Mouse (Mus musculus): ENCODE results near the gene Syt7. TPM values are rescaled to one million over a fixed set of nuclear protein-coding genes. Genes with fewer than 3 reads are reported as not detected.

Syt7 gene
- polyA plus RNA-seq, 1 experiment from 2014 or later = 0.96 TPM

GRCm38 (mm10) chr19:10356845-10357503, 31.9 kb upstream of the Syt7 start:
- Histone ChIP-seq H3K27me3 (ENCODE audit: insufficient read depth, low read length) (peaks cover 9% of the 10 kb centered on the region), H3K4me3 (ENCODE audit: low read length) (no peak overlapping the region), H3K4me1 (ENCODE audit: insufficient read depth, low read length) (peaks cover 5% of the 10 kb centered on the region; the same call in 1 of the 2 replicates), H3K36me3 (ENCODE audit: insufficient read depth, low read length) (no peaks in the 10 kb centered on the region), H3K9ac (replicated peaks; ENCODE audit: low read length) (no peak overlapping the region), H3K27ac (ENCODE audit: low read length) (no peak overlapping the region), H3K4me2 (replicated peaks; ENCODE audit: low read depth, low read length) (no peak overlapping the region), H3K9me3 (ENCODE audit: low read length) (no peaks in the 10 kb centered on the region)
- ATAC-seq (ENCODE audit: low FRiP score, low TSS enrichment) = peak; percentile 63; the same call in 1 of the 2 replicates
- WGBS = 12% methylated on average over 12 of the region's 12 CpGs

- H3K4me3 ChIP-seq (ENCODE audit: low read length) = no peak overlapping the region
- no peaks in the 10 kb centered on the region for H3K9me3 ChIP-seq (ENCODE audit: low read length)
- peaks cover 19% of the 10 kb centered on the region for H3K4me1 ChIP-seq (ENCODE audit: insufficient read depth, low read length)
- H3K4me2 ChIP-seq (replicated peaks; ENCODE audit: low read depth, low read length) = no peak overlapping the region
- H3K27ac ChIP-seq (ENCODE audit: low read length) = no peak overlapping the region
- WGBS = 77% methylated on average over 8 of the region's 8 CpGs
- H3K36me3 ChIP-seq (ENCODE audit: insufficient read depth, low read length) = no peaks in the 10 kb centered on the region
- H3K9ac ChIP-seq (replicated peaks; ENCODE audit: low read length) = no peak overlapping the region
- peaks cover 15% of the 10 kb centered on the region for H3K27me3 ChIP-seq (ENCODE audit: insufficient read depth, low read length)
- ATAC-seq (ENCODE audit: low FRiP score, low TSS enrichment) = no peak
Measured at GRCm38 (mm10) chr19:10359105-10359946, 29.6 kb upstream of the Syt7 start.

- no peak overlapping the region for H3K27ac ChIP-seq (ENCODE audit: low read length)
- 28% methylated on average over 6 of the region's 6 CpGs for WGBS
- H3K27me3 ChIP-seq (ENCODE audit: insufficient read depth, low read length) = peaks cover 14% of the 10 kb centered on the region
- no peak overlapping the region for H3K4me2 ChIP-seq (replicated peaks; ENCODE audit: low read depth, low read length)
- H3K4me3 ChIP-seq (ENCODE audit: low read length) = no peak overlapping the region
- ATAC-seq (ENCODE audit: low FRiP score, low TSS enrichment) = peak; percentile 63
- no peak overlapping the region for H3K9ac ChIP-seq (replicated peaks; ENCODE audit: low read length)
- no peaks in the 10 kb centered on the region for H3K9me3 ChIP-seq (ENCODE audit: low read length)
- H3K4me1 ChIP-seq (ENCODE audit: insufficient read depth, low read length) = peaks cover 15% of the 10 kb centered on the region
- H3K36me3 ChIP-seq (ENCODE audit: insufficient read depth, low read length) = no peaks in the 10 kb centered on the region
Measured at GRCm38 (mm10) chr19:10362473-10363129, 26.3 kb upstream of the Syt7 start.

- Histone ChIP-seq H3K4me2 (replicated peaks; ENCODE audit: low read depth, low read length) (no peak overlapping the region), H3K27ac (ENCODE audit: low read length) (no peak overlapping the region), H3K27me3 (ENCODE audit: insufficient read depth, low read length) (peaks cover 8% of the 10 kb centered on the region; the same call in 1 of the 2 replicates), H3K9ac (replicated peaks; ENCODE audit: low read length) (no peak overlapping the region), H3K9me3 (ENCODE audit: low read length) (no peaks in the 10 kb centered on the region), H3K4me1 (ENCODE audit: insufficient read depth, low read length) (peaks cover 15% of the 10 kb centered on the region), H3K4me3 (ENCODE audit: low read length) (no peak overlapping the region), H3K36me3 (ENCODE audit: insufficient read depth, low read length) (no peaks in the 10 kb centered on the region)
- peak; percentile 86 for ATAC-seq (ENCODE audit: low FRiP score, low TSS enrichment)
- 12% methylated on average over 7 of the region's 7 CpGs for WGBS
Measured at GRCm38 (mm10) chr19:10363869-10364268, 25.0 kb upstream of the Syt7 start.

GRCm38 (mm10) chr19:10366116-10366845, 22.6 kb upstream of the Syt7 start:
- Histone ChIP-seq H3K4me1 (ENCODE audit: insufficient read depth, low read length) (peaks cover 15% of the 10 kb centered on the region), H3K4me2 (replicated peaks; ENCODE audit: low read depth, low read length) (no peak overlapping the region), H3K36me3 (ENCODE audit: insufficient read depth, low read length) (no peaks in the 10 kb centered on the region), H3K9ac (replicated peaks; ENCODE audit: low read length) (no peak overlapping the region), H3K27ac (ENCODE audit: low read length) (no peak overlapping the region), H3K9me3 (ENCODE audit: low read length) (no peaks in the 10 kb centered on the region), H3K27me3 (ENCODE audit: insufficient read depth, low read length) (peaks cover 5% of the 10 kb centered on the region; the same call in 1 of the 2 replicates), H3K4me3 (ENCODE audit: low read length) (no peak overlapping the region)
- no peak for ATAC-seq (ENCODE audit: low FRiP score, low TSS enrichment)
- WGBS = 29% methylated on average over 3 of the region's 3 CpGs

GRCm38 (mm10) chr19:10367802-10368201, 21.1 kb upstream of the Syt7 start:
- Histone ChIP-seq H3K9me3 (ENCODE audit: low read length) (no peaks in the 10 kb centered on the region), H3K27ac (ENCODE audit: low read length) (no peak overlapping the region), H3K27me3 (ENCODE audit: insufficient read depth, low read length) (no peaks in the 10 kb centered on the region; the same call in 1 of the 2 replicates), H3K9ac (replicated peaks; ENCODE audit: low read length) (no peak overlapping the region), H3K4me1 (ENCODE audit: insufficient read depth, low read length) (peaks cover 15% of the 10 kb centered on the region), H3K4me2 (replicated peaks; ENCODE audit: low read depth, low read length) (no peak overlapping the region), H3K36me3 (ENCODE audit: insufficient read depth, low read length) (no peaks in the 10 kb centered on the region), H3K4me3 (ENCODE audit: low read length) (no peak overlapping the region)
- 87% methylated on average over 7 of the region's 7 CpGs for WGBS
- ATAC-seq (ENCODE audit: low FRiP score, low TSS enrichment) = no peak

GRCm38 (mm10) chr19:10369936-10370335, 19.0 kb upstream of the Syt7 start:
- no peak overlapping the region for H3K4me3 ChIP-seq (ENCODE audit: low read length)
- no peak overlapping the region for H3K4me2 ChIP-seq (replicated peaks; ENCODE audit: low read depth, low read length)
- no peaks in the 10 kb centered on the region; the same call in 1 of the 2 replicates for H3K27me3 ChIP-seq (ENCODE audit: insufficient read depth, low read length)
- no peak for ATAC-seq (ENCODE audit: low FRiP score, low TSS enrichment)
- H3K36me3 ChIP-seq (ENCODE audit: insufficient read depth, low read length) = no peaks in the 10 kb centered on the region
- H3K4me1 ChIP-seq (ENCODE audit: insufficient read depth, low read length) = no peaks in the 10 kb centered on the region
- WGBS = 48% methylated on average over 4 of the region's 4 CpGs
- no peak overlapping the region for H3K9ac ChIP-seq (replicated peaks; ENCODE audit: low read length)
- no peaks in the 10 kb centered on the region for H3K9me3 ChIP-seq (ENCODE audit: low read length)
- no peak overlapping the region for H3K27ac ChIP-seq (ENCODE audit: low read length)

- Histone ChIP-seq H3K27ac (ENCODE audit: low read length) (no peak overlapping the region), H3K27me3 (ENCODE audit: insufficient read depth, low read length) (no peaks in the 10 kb centered on the region), H3K9me3 (ENCODE audit: low read length) (no peaks in the 10 kb centered on the region), H3K9ac (replicated peaks; ENCODE audit: low read length) (no peak overlapping the region), H3K36me3 (ENCODE audit: insufficient read depth, low read length) (no peaks in the 10 kb centered on the region), H3K4me1 (ENCODE audit: insufficient read depth, low read length) (peaks cover 5% of the 10 kb centered on the region; the same call in 1 of the 2 replicates), H3K4me2 (replicated peaks; ENCODE audit: low read depth, low read length) (no peak overlapping the region), H3K4me3 (ENCODE audit: low read length) (no peak overlapping the region)
- 76% methylated on average over 1 of the region's 1 CpGs for WGBS
- ATAC-seq (ENCODE audit: low FRiP score, low TSS enrichment) = no peak
Measured at GRCm38 (mm10) chr19:10373191-10373590, 15.7 kb upstream of the Syt7 start.

GRCm38 (mm10) chr19:10375260-10375659, 13.6 kb upstream of the Syt7 start:
- no peaks in the 10 kb centered on the region for H3K36me3 ChIP-seq (ENCODE audit: insufficient read depth, low read length)
- WGBS = 60% methylated on average over 5 of the region's 5 CpGs
- no peaks in the 10 kb centered on the region for H3K27me3 ChIP-seq (ENCODE audit: insufficient read depth, low read length)
- no peak overlapping the region for H3K9ac ChIP-seq (replicated peaks; ENCODE audit: low read length)
- H3K27ac ChIP-seq (ENCODE audit: low read length) = no peak overlapping the region
- no peak for ATAC-seq (ENCODE audit: low FRiP score, low TSS enrichment)
- H3K4me1 ChIP-seq (ENCODE audit: insufficient read depth, low read length) = peaks cover 5% of the 10 kb centered on the region; the same call in 1 of the 2 replicates
- H3K4me2 ChIP-seq (replicated peaks; ENCODE audit: low read depth, low read length) = no peak overlapping the region
- H3K9me3 ChIP-seq (ENCODE audit: low read length) = 0 out of 2 replicates have a peak, but pooled peaks cover 3% of the 10 kb centered on the region
- H3K4me3 ChIP-seq (ENCODE audit: low read length) = no peak overlapping the region

Data from kidney, embryonic 16.5 days (tissue).